ENCODE assay signal across 9 mouse cellular contexts in genomic region chr15:83052341-83053104, GRCm38 (mm10).
"Had no signal": no experiment of that assay in that cellular context is flagged by ENCODE, and none has a peak within 500 bp of the region (broad histone marks: within the 10 kb centered on the region; RNA-seq: fewer than 3 reads in every experiment).

No protein-coding gene starts in this region.

- ATAC-seq: intestine, embryonic 16.5 days had no signal

- H3K4me3 ChIP-seq: kidney, embryonic 15.5 days; limb, embryonic 13.5 days had no signal

- H3K27ac ChIP-seq: limb, embryonic 13.5 days; liver, embryonic 14.5 days had no signal

- H3K4me2 ChIP-seq: kidney, embryonic 15.5 days; limb, embryonic 13.5 days had no signal

- DNase-seq: kidney, adult 2 months; left cerebral cortex, postnatal 4 days; lung, adult 18-20 months; right cerebral cortex, postnatal 14 days; thymus, postnatal 36 days had no signal

- H3K9ac ChIP-seq: kidney, embryonic 15.5 days; limb, embryonic 13.5 days; liver, embryonic 14.5 days had no signal

- H3K36me3 ChIP-seq: kidney, embryonic 15.5 days; limb, embryonic 13.5 days had no signal
